18 mouse cellular contexts compared by ENCODE assay signal in genomic region chr11:97958641-97959299, GRCm38 (mm10). TPM values are rescaled to one million over a fixed set of nuclear protein-coding genes. Genes with fewer than 3 reads are reported as not detected.
A peak's percentile ranks its signal among the peaks of the same experiment; 100 is the strongest.
DNase-seq lines count a peak whose midpoint lies in the region; ATAC-seq and TF ChIP-seq lines count a peak whose summit lies in the region.
"Had no signal": no experiment of that assay in that cellular context is flagged by ENCODE, and none has a peak within 500 bp of the region (broad histone marks: within the 10 kb centered on the region; RNA-seq: fewer than 3 reads in every experiment).

No protein-coding gene starts in this region.

- TF ChIP-seq EP300 in MEL (IDR thresholded peaks at IDR 0.05; ENCODE audit: low read depth in 1 of 2, low read length in 2 of 2) = peak in 1 of 2 experiments; percentile 35; a peak in 2 of 4 replicates

- H3K27me3 ChIP-seq in midbrain, embryonic 10.5 days (ENCODE audit: low read depth, poor library complexity, severe bottlenecking) = no peaks in the 10 kb centered on the region
- H3K27me3 ChIP-seq in midbrain, embryonic 15.5 days (replicated peaks) = no peaks in the 10 kb centered on the region
- no peaks in the 10 kb centered on the region for H3K27me3 ChIP-seq in MEL (ENCODE audit: control insufficient read depth in 1 of 2, insufficient read depth in 2 of 2, low read length in 2 of 2)
- H3K27me3 ChIP-seq in midbrain, embryonic 14.5 days (ENCODE audit: control insufficient read depth, insufficient read depth, low read length) = no peaks in the 10 kb centered on the region
- H3K27me3 ChIP-seq: forebrain, embryonic 12.5 days; liver, embryonic 13.5 days had no signal

- no peaks in the 10 kb centered on the region for H3K36me3 ChIP-seq in midbrain, embryonic 10.5 days
- H3K36me3 ChIP-seq in midbrain, embryonic 15.5 days (replicated peaks) = no peaks in the 10 kb centered on the region
- peaks cover 0 to 17% of the 10 kb centered on the region in 2 experiments; a peak in 2 of 4 replicates for H3K36me3 ChIP-seq in MEL (ENCODE audit: control insufficient read depth in 1 of 2, insufficient read depth in 2 of 2, low read length in 2 of 2)
- no peaks in the 10 kb centered on the region for H3K36me3 ChIP-seq in midbrain, embryonic 14.5 days (ENCODE audit: control insufficient read depth, insufficient read depth, low read length)
- H3K36me3 ChIP-seq: forebrain, embryonic 12.5 days; liver, embryonic 13.5 days had no signal

- H3K27ac ChIP-seq in gastrocnemius, adult 2 months = peak overlapping the region; percentile 38; the same call in 1 of the 2 replicates
- peak overlapping the region; percentile 34; the same call in 1 of the 2 replicates for H3K27ac ChIP-seq in midbrain, embryonic 10.5 days (replicated peaks)
- H3K27ac ChIP-seq in midbrain, embryonic 15.5 days = no peak overlapping the region
- H3K27ac ChIP-seq in MEL (ENCODE audit: control insufficient read depth, low read depth, low read length) = no peak overlapping the region; the same call in 1 of the 2 replicates
- H3K27ac ChIP-seq in midbrain, embryonic 14.5 days (replicated peaks; ENCODE audit: low read depth, low read length) = 0 out of 2 replicates have a peak overlapping the region, but pooled peaks have one; percentile 20
- H3K27ac ChIP-seq: forebrain, embryonic 12.5 days; liver, embryonic 13.5 days had no signal

- ATAC-seq in midbrain, embryonic 15.5 days (replicated peaks) = no peak
- no peak for ATAC-seq in midbrain, embryonic 14.5 days (ENCODE audit: low FRiP score, low TSS enrichment)
- ATAC-seq: intestine, postnatal 0 days; lung, postnatal 0 days had no signal

- peaks cover 7% of the 10 kb centered on the region for H3K79me2 ChIP-seq in MEL (ENCODE audit: control insufficient read depth, insufficient read depth, low read length, poor library complexity)

- H3K9me3 ChIP-seq in midbrain, embryonic 10.5 days (replicated peaks) = no peaks in the 10 kb centered on the region
- no peaks in the 10 kb centered on the region for H3K9me3 ChIP-seq in midbrain, embryonic 15.5 days
- H3K9me3 ChIP-seq in MEL (replicated peaks; ENCODE audit: insufficient read depth, low read length) = no peaks in the 10 kb centered on the region
- H3K9me3 ChIP-seq in midbrain, embryonic 14.5 days (ENCODE audit: control insufficient read depth, low read length) = no peaks in the 10 kb centered on the region
- H3K9me3 ChIP-seq: forebrain, embryonic 12.5 days; liver, embryonic 13.5 days had no signal

- no peak overlapping the region for H3K4me2 ChIP-seq in midbrain, embryonic 15.5 days
- H3K4me2 ChIP-seq in midbrain, embryonic 14.5 days (ENCODE audit: low read length) = no peak overlapping the region
- H3K4me2 ChIP-seq: forebrain, embryonic 12.5 days; liver, embryonic 13.5 days had no signal

- TF ChIP-seq RAD21 in MEL (IDR thresholded peaks at IDR 0.05; ENCODE audit: low read depth, low read length) = no peak

- DNase-seq in gastrocnemius, adult 2 months = no peak
- no peak for DNase-seq in gastrocnemius, postnatal 25 days
- no peak for DNase-seq in midbrain, embryonic 10.5 days (ENCODE audit: low spot score)
- DNase-seq in MEL (ENCODE audit: low read depth, low spot score) = peak; percentile 50
- no peak for DNase-seq in midbrain, embryonic 14.5 days
- DNase-seq in urinary bladder, postnatal 14 days (ENCODE audit: low spot score) = no peak
- no peak for DNase-seq in ovary, adult 18-20 months (ENCODE audit: low spot score)
- DNase-seq: B cell, adult 2 months; cerebellum, adult 11-12 months; gastrocnemius, postnatal 10 days; left cerebral cortex, postnatal 4 days; liver, embryonic 13.5 days; right cerebral cortex, postnatal 4 days; thymus, adult 2 months had no signal

- H3K4me1 ChIP-seq in midbrain, embryonic 10.5 days = peaks cover 28% of the 10 kb centered on the region
- peaks cover 28% of the 10 kb centered on the region for H3K4me1 ChIP-seq in midbrain, embryonic 15.5 days
- peaks cover 7 to 26% of the 10 kb centered on the region in 2 experiments for H3K4me1 ChIP-seq in MEL (ENCODE audit: control insufficient read depth in 1 of 2, insufficient read depth in 2 of 2, low read length in 2 of 2)
- peaks cover 22% of the 10 kb centered on the region for H3K4me1 ChIP-seq in midbrain, embryonic 14.5 days (ENCODE audit: control insufficient read depth, insufficient read depth, low read length)

- no peak for TF ChIP-seq POLR2A in MEL (IDR thresholded peaks at IDR 0.05; ENCODE audit: control insufficient read depth in 1 of 2, insufficient read depth in 1 of 2, low read depth in 1 of 2, low read length in 2 of 2, poor library complexity in 1 of 2)

- H3K9ac ChIP-seq in midbrain, embryonic 15.5 days = no peak overlapping the region
- H3K9ac ChIP-seq in MEL (ENCODE audit: control insufficient read depth, low read depth, low read length, poor library complexity, severe bottlenecking) = no peak overlapping the region
- no peak overlapping the region for H3K9ac ChIP-seq in midbrain, embryonic 14.5 days (replicated peaks; ENCODE audit: low read length)
- H3K9ac ChIP-seq: forebrain, embryonic 12.5 days; liver, embryonic 13.5 days had no signal

- no peak overlapping the region for H3K4me3 ChIP-seq in gastrocnemius, adult 2 months
- H3K4me3 ChIP-seq in midbrain, embryonic 10.5 days = no peak overlapping the region
- no peak overlapping the region for H3K4me3 ChIP-seq in midbrain, embryonic 15.5 days
- H3K4me3 ChIP-seq in MEL (ENCODE audit: control insufficient read depth in 1 of 2, insufficient read depth in 1 of 2, low read depth in 2 of 2, low read length in 2 of 2) = no peak overlapping the region
- no peak overlapping the region for H3K4me3 ChIP-seq in midbrain, embryonic 14.5 days (replicated peaks; ENCODE audit: low read depth, low read length)
- H3K4me3 ChIP-seq: forebrain, embryonic 12.5 days; liver, embryonic 13.5 days had no signal

- TF ChIP-seq CTCF in gastrocnemius, adult 2 months (IDR thresholded peaks at IDR 0.05) = no peak
- no peak for TF ChIP-seq CTCF in MEL (IDR thresholded peaks at IDR 0.05 in 2 of 3, conservative IDR thresholded peaks at IDR 0.05 in 1 of 3; ENCODE audit: control insufficient read depth in 1 of 3, insufficient read depth in 1 of 3, low read depth in 2 of 3, low read length in 3 of 3, poor library complexity in 1 of 3, severe bottlenecking in 1 of 3)

- 85% methylated on average over 7 of the region's 7 CpGs for WGBS in midbrain, embryonic 10.5 days
- WGBS in midbrain, embryonic 15.5 days = 76% methylated on average over 7 of the region's 7 CpGs
- 76% methylated on average over 7 of the region's 7 CpGs for WGBS in midbrain, embryonic 14.5 days

- intact Hi-C loops in gastrocnemius, adult 2 months (cut with DNase I) = no loop called here

TF ChIP-seq in MEL, 35 proteins besides CTCF, POLR2A, EP300 and RAD21:
- TF ChIP-seq CHD1 (IDR thresholded peaks at IDR 0.05; ENCODE audit: low read depth, low read length) (no peak), RCOR1 (IDR thresholded peaks at IDR 0.05; ENCODE audit: low read depth, low read length) (no peak), MAX (IDR thresholded peaks at IDR 0.05; ENCODE audit: low read length) (peak; percentile 36; the same call in 1 of the 2 replicates), TCF12 (IDR thresholded peaks at IDR 0.05; ENCODE audit: low read depth, low read length) (0 out of 2 replicates have a peak, but pooled peaks have one; percentile 21), GATA1 (IDR thresholded peaks at IDR 0.05; ENCODE audit: low read depth, low read length) (peak; percentile 58; the same call in 1 of the 2 replicates), BHLHE40 (IDR thresholded peaks at IDR 0.05; ENCODE audit: borderline replicate concordance, low read depth, low read length) (peak; percentile 57; the same call in 1 of the 2 replicates), ETS1 (IDR thresholded peaks at IDR 0.05; ENCODE audit: low read depth, low read length) (0 out of 2 replicates have a peak, but pooled peaks have one; percentile 13), USF1 (IDR thresholded peaks at IDR 0.05; ENCODE audit: low read depth, low read length) (peak; percentile 84)

RNA-seq across cellular contexts. Expression of gene Plxdc1, which starts 27.5 kb away (rescaled TPM):
- 1 to 10 TPM; 3.0 to 3.1 TPM for total RNA-seq in gastrocnemius, adult 2 months (2021)
- 1 to 10 TPM; 3.1 TPM for total RNA-seq in gastrocnemius, postnatal 25 days (2021)
- polyA plus RNA-seq in midbrain, embryonic 10.5 days (2016; fragmentation: Nextera tagmentation; extraction: Ambion mirVana) = 0.06 and 0.16 TPM in 2 replicates
- polyA plus RNA-seq in midbrain, embryonic 15.5 days (2015; fragmentation: Nextera tagmentation; extraction: Ambion mirVana) = 1.7 and 1.8 TPM in 2 replicates
- 13.1 and 15.1 TPM in 2 replicates for total RNA-seq in MEL (2012; rRNA removed)
- 10 to 100 TPM in 1 of 2 experiments, not detected in 1; 24.5 TPM for polyA plus RNA-seq in MEL (2012; ENCODE audit: insufficient read depth in 1 of 2, insufficient read length in 2 of 2, low read depth in 1 of 2, low replicate concordance in 2 of 2, missing spikeins in 1 of 2)
- 0.96 and 1.2 TPM in 2 replicates for polyA plus RNA-seq in midbrain, embryonic 14.5 days (2014; fragmentation: Nextera tagmentation; extraction: Ambion mirVana)

RNA-seq across cellular contexts. Expression of gene Arl5c, which starts 37.2 kb away (rescaled TPM):
- total RNA-seq in gastrocnemius, adult 2 months (2021) = under 1 TPM; 0.31 to 0.47 TPM
- under 1 TPM in 1 of 2 experiments, not detected in 1; 0.27 TPM for total RNA-seq in gastrocnemius, postnatal 25 days (2021)
- 8.9 and 16.8 TPM in 2 replicates for polyA plus RNA-seq in midbrain, embryonic 10.5 days (2016; fragmentation: Nextera tagmentation; extraction: Ambion mirVana)
- 9.5 and 10.8 TPM in 2 replicates for polyA plus RNA-seq in midbrain, embryonic 15.5 days (2015; fragmentation: Nextera tagmentation; extraction: Ambion mirVana)
- 1.2 and 1.3 TPM in 2 replicates for total RNA-seq in MEL (2012; rRNA removed)
- polyA plus RNA-seq in MEL (2012; ENCODE audit: insufficient read depth in 1 of 2, insufficient read length in 2 of 2, low read depth in 1 of 2, low replicate concordance in 2 of 2, missing spikeins in 1 of 2) = 10 to 100 TPM in 1 of 2 experiments, not detected in 1; 10.4 TPM
- polyA plus RNA-seq in midbrain, embryonic 14.5 days (2014; fragmentation: Nextera tagmentation; extraction: Ambion mirVana) = 7.1 and 12.1 TPM in 2 replicates

Comparison
In these comparisons a context has a peak if more than half of its experiments do, and no peak if none do; other contexts are left out.
1. H3K27ac ChIP-seq: peak in gastrocnemius, adult 2 months (single experiment), midbrain, embryonic 10.5 days (single experiment) and midbrain, embryonic 14.5 days (single experiment); none in midbrain, embryonic 15.5 days (single experiment) and MEL (single experiment).